Mouse (Mus musculus): ENCODE results near the gene Prc1. TPM values are rescaled to one million over a fixed set of nuclear protein-coding genes. Genes with fewer than 3 reads are reported as not detected.
"Not testable (repeated sequence)": the region's sequence is repeated elsewhere in the genome, so short reads cannot be mapped to it uniquely, and the experiment has no call there.

Gene Prc1
- total RNA-seq, 2 experiments from 2014 or later, result 0.95 to 1.8 TPM

GRCm38 (mm10) chr7:80283226-80283918 is 10.9 kb upstream of the Prc1 start:
- no peak for DNase-seq (ENCODE audit: low spot score in 2 of 2)
- intact Hi-C loops (cut with DNase I), result no loop called here

DNA sequence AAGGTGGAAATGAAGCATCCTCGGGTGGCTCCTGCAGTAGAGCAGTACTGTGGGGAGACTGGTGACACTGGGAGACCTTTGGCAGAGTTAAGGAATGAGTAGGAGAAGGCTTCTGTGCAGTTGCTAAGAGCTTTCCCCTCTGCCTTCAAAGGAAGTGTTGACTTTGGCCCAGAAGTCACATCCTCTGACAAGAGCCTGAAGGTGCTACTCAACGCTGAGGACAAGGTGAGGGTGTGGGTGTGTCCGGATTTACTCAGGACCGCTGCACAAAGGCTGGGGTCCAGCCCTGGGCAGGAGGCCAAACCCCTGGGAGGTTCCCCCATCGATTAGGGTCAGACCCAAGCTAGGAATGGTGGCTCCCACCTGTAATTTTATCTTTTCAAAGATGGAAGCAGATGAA is 9.9 kb upstream of the Prc1 start:
- intact Hi-C loops (cut with DNase I), result no loop called here

DNA sequence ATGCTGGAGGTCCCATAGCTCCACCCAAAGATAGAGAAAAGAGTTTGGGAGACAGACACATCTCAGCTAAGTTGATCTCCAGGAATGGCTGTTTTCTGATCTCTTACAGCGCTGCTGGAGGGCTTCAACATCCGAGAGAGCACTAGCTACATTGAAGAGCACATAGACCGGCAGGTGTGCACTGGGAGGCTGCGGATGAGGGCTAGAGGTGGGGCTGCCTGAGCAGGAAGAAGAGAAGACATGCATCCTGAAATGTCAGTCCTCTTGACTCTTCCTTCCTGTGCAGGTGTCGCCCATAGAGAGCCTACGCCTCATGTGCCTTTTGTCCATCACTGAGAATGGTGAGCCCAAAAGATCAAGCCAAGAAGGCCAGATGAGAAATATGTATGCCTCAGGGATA is 8.5 kb upstream of the Prc1 start:
- no peak for DNase-seq (ENCODE audit: low spot score in 2 of 2)
- intact Hi-C loops (cut with DNase I), result no loop called here

More for the DNA sequence above, 9.9 kb upstream of the Prc1 start:
- DNase-seq (ENCODE audit: low spot score in 2 of 2), result no peak

DNA sequence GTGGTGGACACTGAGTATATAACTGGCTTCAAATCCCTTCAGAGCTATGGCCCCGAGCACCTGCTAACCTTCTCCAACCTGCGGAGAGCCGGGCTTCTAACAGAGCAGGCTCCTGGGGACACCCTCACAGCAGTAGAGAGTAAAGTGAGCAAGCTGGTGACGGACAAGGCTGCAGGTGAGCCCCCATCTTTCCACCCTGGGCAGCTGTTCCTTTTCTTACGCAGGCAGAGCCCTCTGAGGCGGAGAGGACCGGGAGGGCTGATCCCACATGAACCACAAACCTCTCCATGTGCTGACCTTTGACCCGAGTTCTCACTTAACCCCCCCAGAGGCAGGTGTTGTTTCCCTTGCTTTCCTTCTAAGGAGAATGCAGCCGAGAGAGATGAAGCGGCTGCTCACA is 6.5 kb upstream of the Prc1 start:
- intact Hi-C loops (cut with DNase I), result no loop called here
- DNase-seq (ENCODE audit: low spot score in 2 of 2), result no peak

- intact Hi-C loops (cut with DNase I), result no loop called here
- DNase-seq (ENCODE audit: low spot score in 2 of 2), result no peak
These were observed 756 bp downstream of the Prc1 start for GRCm38 (mm10) chr7:80294764-80295648.

DNA sequence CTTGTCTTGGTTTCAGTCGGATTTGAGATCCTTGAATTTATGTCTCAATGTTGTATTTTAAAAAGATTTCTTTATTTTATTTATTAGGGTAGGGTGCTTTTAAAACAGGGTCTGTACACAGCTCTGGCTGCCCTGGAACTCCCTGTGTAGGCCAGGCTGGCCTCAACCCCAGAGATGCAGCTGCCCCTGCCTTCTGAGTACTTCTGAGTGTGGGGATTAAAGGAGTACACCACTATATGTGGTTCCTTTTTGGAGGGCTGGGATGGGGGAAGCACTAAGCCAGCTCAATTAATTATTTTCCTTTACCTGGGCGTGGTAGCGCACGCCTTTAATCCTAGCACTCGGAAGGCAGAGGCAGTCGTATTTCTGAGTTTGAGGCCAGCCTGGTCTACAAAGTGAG is 2.2 kb downstream of the Prc1 start:
- intact Hi-C loops (cut with DNase I), result no loop called here
- DNase-seq (ENCODE audit: low spot score in 2 of 2), result no peak

DNA sequence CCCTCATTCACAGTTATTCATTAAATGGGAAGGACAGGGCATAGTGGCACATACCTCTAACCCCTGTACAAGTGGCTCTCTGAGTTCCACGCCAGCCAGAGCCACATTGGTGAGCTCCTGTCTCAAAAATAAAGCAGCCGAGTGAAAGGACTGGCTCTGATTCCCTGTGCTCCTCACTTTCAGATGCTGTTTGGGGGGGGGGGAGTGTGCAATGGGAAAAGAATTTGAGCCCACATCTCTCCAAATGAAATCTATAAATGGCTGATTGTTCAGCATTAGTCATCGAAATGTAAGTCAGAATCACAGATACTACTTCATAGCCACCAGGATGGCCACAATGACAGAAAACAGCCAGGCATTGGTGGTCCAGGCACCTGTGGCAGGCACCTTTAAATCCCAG is 2.8 kb downstream of the Prc1 start:
- intact Hi-C loops (cut with DNase I), result no loop called here
- no peak for DNase-seq (ENCODE audit: low spot score in 2 of 2)

GRCm38 (mm10) chr7:80298754-80299153 is 4.5 kb downstream of the Prc1 start:
- intact Hi-C loops (cut with DNase I), result no loop called here
- DNase-seq (ENCODE audit: low spot score in 2 of 2), result no peak

DNA sequence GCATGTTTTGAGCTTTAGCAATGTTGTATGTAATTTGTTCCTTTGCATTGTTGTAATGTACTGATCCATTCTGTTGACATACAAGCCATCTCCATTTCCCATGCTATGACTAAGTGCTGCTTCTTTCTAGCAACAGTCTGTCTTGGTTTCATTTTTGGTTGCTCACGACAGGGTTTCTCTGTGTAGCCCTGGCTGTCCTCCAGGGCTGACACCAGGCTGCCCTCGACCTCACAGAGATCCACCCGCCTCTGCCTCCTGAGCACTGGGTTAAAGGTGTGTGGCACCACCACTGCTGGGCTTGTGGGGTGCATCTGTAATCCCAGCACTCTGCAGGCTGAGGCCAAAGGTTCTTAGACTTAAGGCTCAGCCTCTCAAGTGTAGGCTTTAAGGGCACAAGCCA is 5.3 kb downstream of the Prc1 start:
- intact Hi-C loops (cut with DNase I), result no loop called here

GRCm38 (mm10) chr7:80301522-80301921 is 7.3 kb downstream of the Prc1 start:
- intact Hi-C loops (cut with DNase I), result no loop called here
- DNase-seq (ENCODE audit: low spot score in 2 of 2), result no peak

More for the DNA sequence above, 5.3 kb downstream of the Prc1 start:
- DNase-seq (ENCODE audit: low spot score in 2 of 2), result no peak

- intact Hi-C loops (cut with DNase I), result no loop called here
- DNase-seq (ENCODE audit: low spot score in 2 of 2), result no peak
These were observed 13.5 kb downstream of the Prc1 start for GRCm38 (mm10) chr7:80307766-80308165.

GRCm38 (mm10) chr7:80310771-80311170 is 16.5 kb downstream of the Prc1 start:
- intact Hi-C loops (cut with DNase I), result no loop called here

GRCm38 (mm10) chr7:80315733-80316132 is 21.5 kb downstream of the Prc1 start:
- no peak for DNase-seq (ENCODE audit: low spot score in 2 of 2)
- intact Hi-C loops (cut with DNase I), result no loop called here

More at GRCm38 (mm10) chr7:80310771-80311170, 16.5 kb downstream of the Prc1 start:
- DNase-seq (ENCODE audit: low spot score in 2 of 2), result no peak

DNA sequence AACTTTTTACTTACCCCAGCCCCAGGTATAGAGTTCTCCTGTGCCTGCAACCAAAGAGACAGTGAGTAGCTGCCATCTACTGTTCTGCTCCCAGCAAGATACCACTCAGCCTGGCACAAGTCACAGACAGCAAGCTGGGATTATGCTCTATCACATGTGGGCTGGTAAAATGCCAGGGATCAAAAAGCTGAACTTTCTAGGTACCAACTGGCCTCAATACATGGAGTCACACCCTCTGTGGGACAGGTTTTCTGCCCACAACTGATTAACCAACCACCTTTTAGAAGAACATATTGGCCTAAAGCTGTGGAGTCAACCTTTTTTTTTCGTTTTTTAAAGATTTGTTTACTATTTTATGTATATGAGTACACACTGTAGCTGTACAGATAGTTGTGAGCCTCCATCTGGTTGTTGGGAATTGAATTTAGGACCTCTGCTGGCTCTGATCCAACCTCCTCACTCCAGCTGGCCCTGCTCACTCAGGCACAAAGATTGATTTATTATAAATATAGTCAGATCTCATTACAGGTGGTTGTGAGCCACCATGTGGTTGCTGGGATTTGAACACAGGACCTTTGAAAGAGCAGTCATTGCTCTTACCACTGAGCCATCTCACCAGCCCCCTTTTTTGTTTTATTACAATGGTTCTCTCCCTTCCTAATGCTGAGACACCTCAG is 23.3 kb downstream of the Prc1 start:
- intact Hi-C loops (cut with DNase I), result no loop called here
- no peak for DNase-seq (ENCODE audit: low spot score in 2 of 2)

DNA sequence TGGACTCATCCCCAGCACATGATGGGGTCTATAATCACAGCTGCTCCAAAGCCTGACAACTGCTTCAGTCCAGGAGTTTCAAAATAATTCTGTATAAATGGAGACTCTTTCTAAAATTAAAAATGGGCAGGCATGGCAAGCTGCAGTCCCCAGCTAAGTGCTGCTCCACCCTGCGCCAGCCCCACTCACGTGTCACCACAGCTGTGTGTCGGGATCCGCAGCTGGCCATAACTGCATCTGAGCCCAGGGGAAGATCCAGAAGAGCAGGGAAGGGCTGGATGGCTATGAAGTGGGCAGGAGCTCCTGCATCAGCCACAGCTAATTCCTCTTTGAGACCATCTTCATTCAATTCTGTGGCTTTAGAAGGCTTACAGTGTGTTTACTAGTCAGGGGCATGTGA is 24.4 kb downstream of the Prc1 start:
- intact Hi-C loops (cut with DNase I), result no loop called here

DNA sequence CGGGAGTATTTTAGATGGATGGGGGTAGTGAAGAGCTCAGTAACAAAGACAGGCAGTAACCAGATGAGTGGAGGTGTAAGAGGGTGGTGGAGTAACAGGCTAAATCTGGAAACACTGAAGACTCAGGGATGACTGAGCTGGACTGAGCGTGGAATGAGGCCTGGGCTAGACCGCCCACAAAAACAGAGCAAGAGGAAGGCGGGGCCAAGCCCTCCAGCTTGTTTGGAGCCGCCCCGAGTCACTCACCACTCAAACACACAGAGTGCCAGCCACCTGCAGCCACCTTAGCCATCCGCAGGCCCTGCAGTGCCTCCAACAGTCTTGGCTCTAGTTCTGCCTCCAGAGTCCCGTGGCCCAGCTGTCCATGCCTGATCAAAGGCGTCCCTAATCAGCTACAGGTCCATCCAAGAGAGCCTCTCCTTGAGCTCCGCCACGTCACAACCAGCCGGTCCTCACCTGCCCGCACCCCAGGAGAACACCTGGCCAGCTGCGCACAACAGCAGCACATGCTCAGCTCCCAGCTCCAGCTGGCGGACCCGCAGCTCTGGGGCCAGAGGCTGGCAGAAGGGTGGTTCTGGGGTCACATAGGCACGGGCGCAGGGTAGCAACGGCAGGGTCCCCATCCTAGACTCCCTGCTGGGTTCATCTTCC is 25.7 kb downstream of the Prc1 start:
- DNase-seq (ENCODE audit: low spot score in 2 of 2), result no peak
- intact Hi-C loops (cut with DNase I), result no loop called here

More for the DNA sequence above, 24.4 kb downstream of the Prc1 start:
- DNase-seq (ENCODE audit: low spot score in 2 of 2), result no peak

GRCm38 (mm10) chr7:80323336-80323735 is 29.1 kb downstream of the Prc1 start:
- intact Hi-C loops (cut with DNase I), result no loop called here
- DNase-seq (ENCODE audit: low spot score in 2 of 2), result no peak

- intact Hi-C loops (cut with DNase I), result no loop called here
- DNase-seq (ENCODE audit: low spot score in 2 of 2), result peak; percentile 96
These were observed 30.0 kb downstream of the Prc1 start, which contains the start of gene Rccd1 for GRCm38 (mm10) chr7:80324043-80324815. Gene Rccd1, minus strand, starts transcription at chr7:80324454.

DNA sequence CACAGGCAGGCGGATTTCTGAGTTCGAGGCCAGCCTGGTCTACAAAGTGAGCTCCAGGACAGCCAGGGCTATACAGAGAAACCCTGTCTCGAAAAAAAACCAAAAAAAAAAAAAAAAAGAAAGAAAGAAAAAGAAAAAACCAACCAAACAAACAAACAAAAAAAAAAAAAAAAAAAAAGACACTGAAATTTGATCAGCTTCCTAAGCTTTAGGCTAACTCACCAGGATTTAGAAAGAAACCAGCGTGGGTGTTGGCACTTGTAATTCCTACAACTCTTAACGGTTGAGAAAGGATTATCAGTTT is 30.5 kb downstream of the Prc1 start:
- intact Hi-C loops (cut with DNase I); DNase-seq (ENCODE audit: low spot score in 2 of 2): not testable (repeated sequence)

Measured in left cerebral cortex, postnatal 36 days (tissue).